Mouse (Mus musculus) cerebellum, adult 2 months (tissue): ENCODE results near the gene Arpc1b.

Experiments used
- CTCF ChIP-seq: fragments of 200-500 bp; IDR thresholded peaks from 2 replicates; pipeline ENCODE4 v1.5.1; 2011; ENCODE audit warnings: low read depth, mild to moderate bottlenecking, control low read depth, low read length, moderate library complexity, borderline replicate concordance; ENCODE audit not compliant: insufficient read depth
- POLR2A ChIP-seq: fragments of 200-500 bp; IDR thresholded peaks from 2 replicates; pipeline ENCODE4 v1.6.1; 2011; ENCODE audit warnings: low read length, control low read depth, borderline replicate concordance; ENCODE audit not compliant: insufficient read depth

GRCm38 (mm10) chr5:145139571-145140519, 25.8 kb downstream of the Arpc1b start, which contains the start of the genes Pdap1 and Bud31:
- TF ChIP-seq CTCF (no peak), POLR2A (peak; percentile 82)
